Mouse (Mus musculus) midbrain, embryonic 11.5 days (tissue): Measurements from ENCODE around the gene Itpripl2. TPM values are rescaled to one million over a fixed set of nuclear protein-coding genes. Genes with fewer than 3 reads are reported as not detected.

Experiments
- ATAC-seq: fragments of 200-750 bp; cut with Nextera tagmentation; 2 replicates; pipeline ENCODE4 v1.8.0; 2017; ENCODE audit warnings: moderate TSS enrichment, moderate library complexity; ENCODE audit not compliant: low FRiP score
- DNase-seq: peaks from one replicate; pipeline ENCODE4 v3.0.0; 2015; ENCODE audit warnings: low spot score; ENCODE audit errors: missing footprints
- H3K27ac ChIP-seq: fragments of 300-500 bp; sonication (generic); 2 replicates; pipeline ENCODE4 v1.5.1; 2014; ENCODE audit warnings: low read depth, low read length
- H3K27me3 ChIP-seq: fragments of 300-500 bp; sonication (generic); 2 replicates; pipeline ENCODE4 v1.6.1; 2014; ENCODE audit warnings: mild to moderate bottlenecking, low read length, moderate library complexity, mixed read lengths; ENCODE audit not compliant: control insufficient read depth, insufficient read depth
- H3K36me3 ChIP-seq: fragments of 300-500 bp; sonication (generic); 2 replicates; pipeline ENCODE4 v1.6.1; 2014; ENCODE audit warnings: mild to moderate bottlenecking, low read length, moderate library complexity, mixed read lengths; ENCODE audit not compliant: control insufficient read depth, insufficient read depth
- H3K4me1 ChIP-seq: fragments of 300-500 bp; sonication (generic); 2 replicates; pipeline ENCODE4 v1.6.1; 2014; ENCODE audit warnings: low read length; ENCODE audit not compliant: control insufficient read depth, insufficient read depth
- H3K4me2 ChIP-seq: fragments of 300-500 bp; sonication (generic); 2 replicates; pipeline ENCODE4 v1.6.1; 2014; ENCODE audit warnings: mild to moderate bottlenecking, moderate library complexity
- H3K4me3 ChIP-seq: fragments of 300-500 bp; sonication (generic); 2 replicates; pipeline ENCODE4 v1.5.1; 2014; ENCODE audit warnings: low read depth, low read length
- H3K9ac ChIP-seq: fragments of 300-500 bp; sonication (generic); 2 replicates; pipeline ENCODE4 v1.6.1; 2014; ENCODE audit warnings: low read length
- H3K9me3 ChIP-seq: fragments of 300-500 bp; sonication (generic); 2 replicates; pipeline ENCODE4 v1.6.1; 2016; ENCODE audit warnings: low read length; ENCODE audit not compliant: control insufficient read depth
- WGBS: fragments of 180-500 bp; shearing (Covaris S2); extraction: QIAGEN DNeasy Blood & Tissue Kit; methylation state at CpG from one replicate; pipeline ENCODE4 v1.1.7; 2014; 5-methylcytosine and 5-hydroxymethylcytosine counted together
- polyA plus RNA-seq: library from polyadenylated mRNA; unstranded; fragments of >200 nt; fragmentation: Nextera tagmentation; extraction: Ambion mirVana; gene quantifications from 2 replicates; pipeline ENCODE4 v1.2.1, GENCODE M21; 2014

Gene Itpripl2
- 0.72 and 0.77 TPM in 2 replicates for polyA plus RNA-seq

DNA sequence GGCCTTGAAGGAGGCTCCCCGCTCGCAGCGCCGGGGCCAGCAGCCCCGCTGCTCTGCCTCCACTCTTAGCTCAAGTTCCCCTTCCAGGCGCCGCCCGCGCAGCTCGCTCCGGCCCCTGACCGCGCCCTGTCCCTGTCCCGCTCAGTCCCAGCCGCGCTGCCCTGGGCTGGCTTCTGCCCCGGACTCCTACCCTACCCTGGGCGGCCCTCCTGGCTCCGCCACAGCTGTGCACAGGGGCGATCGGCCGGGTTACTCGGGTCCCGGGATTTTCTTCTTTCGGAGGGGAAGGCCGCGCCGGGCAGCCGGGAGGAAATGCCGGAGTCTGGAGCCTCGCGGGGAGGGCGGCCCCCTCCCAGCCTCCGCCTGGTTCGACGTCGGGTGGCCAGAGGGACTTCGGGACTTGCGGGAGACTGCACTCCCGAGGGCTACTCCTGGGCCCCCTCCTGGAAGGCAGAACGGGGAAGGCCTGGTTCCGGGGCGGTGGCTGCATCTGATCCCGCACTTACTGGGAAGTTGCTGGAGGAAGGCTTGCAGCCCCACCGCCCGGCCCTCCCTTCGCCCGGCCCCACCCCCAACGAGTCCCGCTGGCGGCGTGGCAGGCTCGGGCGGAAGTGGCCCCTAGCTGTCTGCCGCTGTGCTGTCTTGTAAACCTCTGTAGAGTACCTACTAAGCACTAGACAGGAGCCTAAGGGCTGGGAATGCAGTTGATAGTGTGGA is at the start of gene Itpripl2:
Itpripl2 (minus strand) TSS at position 545 of the 717 bp plus-strand sequence.
- Histone ChIP-seq H3K4me1 (0 out of 2 replicates have a peak, but pooled peaks cover 4% of the 10 kb centered on the region), H3K9me3 (no peaks in the 10 kb centered on the region), H3K27me3 (peaks cover 34% of the 10 kb centered on the region), H3K27ac (no peak within 1 kb of the TSS), H3K4me3 (peak within 1 kb of the TSS; percentile 55), H3K4me2 (peak within 1 kb of the TSS; percentile 79), H3K9ac (peak within 1 kb of the TSS; percentile 83), H3K36me3 (no peaks in the 10 kb centered on the region)
- WGBS, result under 1% methylated on average over 55 of the region's 55 CpGs
- DNase-seq (peak; percentile 96), ATAC-seq (peak; percentile 88)

DNA sequence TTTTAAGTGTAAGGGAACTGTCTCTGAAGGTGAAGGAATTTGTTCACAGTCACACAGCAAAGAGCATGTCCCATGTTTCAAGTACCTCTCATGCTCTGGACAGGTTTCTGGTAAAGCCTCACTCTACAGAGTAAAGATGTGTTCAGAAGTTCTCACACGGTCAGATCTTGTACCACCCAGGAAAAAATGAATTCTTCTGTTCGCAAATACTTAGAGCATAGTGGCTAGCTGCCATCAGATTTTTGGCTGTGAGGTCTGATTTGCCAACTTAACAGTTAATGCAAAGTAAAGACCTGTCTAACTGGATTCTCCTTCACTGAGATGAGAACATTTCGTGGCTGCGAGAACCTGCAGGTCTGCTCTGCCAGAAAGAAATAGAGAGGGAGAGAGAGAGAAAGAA is 43.3 kb upstream of the Itpripl2 start:
- Histone ChIP-seq H3K9me3 (no peaks in the 10 kb centered on the region), H3K4me1 (peaks cover 4% of the 10 kb centered on the region; the same call in 1 of the 2 replicates), H3K27ac (no peak overlapping the region), H3K27me3 (no peaks in the 10 kb centered on the region), H3K9ac (no peak overlapping the region), H3K4me3 (no peak overlapping the region), H3K4me2 (no peak overlapping the region), H3K36me3 (no peaks in the 10 kb centered on the region)
- ATAC-seq (no peak), DNase-seq (no peak)
- WGBS, result 81% methylated on average over 4 of the region's 4 CpGs

DNA sequence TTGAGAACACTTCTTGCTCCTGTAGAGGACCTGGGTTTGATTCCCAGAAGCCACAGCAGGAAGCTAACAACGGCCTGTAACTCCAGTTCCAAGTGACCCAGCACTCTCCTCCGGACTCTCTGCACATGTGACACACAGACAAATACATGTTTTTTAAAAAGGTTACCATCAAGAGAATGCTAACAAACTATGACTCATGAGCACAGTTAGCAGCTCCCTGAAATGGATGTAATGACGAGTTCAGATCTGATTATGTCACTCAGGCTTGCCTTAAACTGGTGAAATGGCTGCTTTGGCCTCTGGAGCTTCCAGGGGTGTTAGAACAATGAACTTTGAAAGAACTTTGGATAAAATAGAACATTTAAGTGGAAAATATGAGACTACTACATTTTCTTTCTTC is 42.6 kb upstream of the Itpripl2 start:
- Histone ChIP-seq H3K4me3 (no peak overlapping the region), H3K27ac (no peak overlapping the region), H3K9ac (no peak overlapping the region), H3K9me3 (no peaks in the 10 kb centered on the region), H3K27me3 (no peaks in the 10 kb centered on the region), H3K4me2 (no peak overlapping the region), H3K4me1 (peaks cover 4% of the 10 kb centered on the region; the same call in 1 of the 2 replicates), H3K36me3 (no peaks in the 10 kb centered on the region)
- DNase-seq (no peak), ATAC-seq (no peak)
- 79% methylated on average over 3 of the region's 3 CpGs for WGBS

DNA sequence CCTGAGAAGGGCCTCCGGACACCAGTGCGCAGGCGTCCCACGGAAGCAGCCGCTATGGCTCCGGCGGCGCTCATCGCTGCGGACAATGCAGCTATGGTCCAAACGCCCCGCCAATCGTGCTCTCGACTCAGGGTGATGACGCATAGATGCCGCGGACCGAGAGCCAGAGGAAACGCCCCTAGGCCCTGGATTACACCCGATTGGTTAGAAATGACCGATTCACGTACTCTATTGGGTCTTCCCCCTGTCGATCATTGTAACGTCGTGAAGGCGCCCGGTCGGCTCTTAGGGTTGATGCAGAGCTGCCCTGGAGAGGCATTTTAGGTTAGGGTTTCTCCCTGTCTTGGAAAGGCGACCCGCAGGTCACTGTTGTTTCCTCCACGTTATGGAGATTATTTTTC is 41.4 kb upstream of the Itpripl2 start, which contains the start of gene Coq7:
Coq7 (minus strand) TSS at position 179 of the 401 bp plus-strand sequence.
- peak within 1 kb of the TSS; percentile 96 for H3K27ac ChIP-seq
- H3K4me1 ChIP-seq, result peaks cover 4% of the 10 kb centered on the region; the same call in 1 of the 2 replicates
- under 1% methylated on average over 31 of the region's 31 CpGs for WGBS
- ATAC-seq (peak; percentile 100), DNase-seq (peak; percentile 100)
- H3K9ac ChIP-seq, result peak within 1 kb of the TSS; percentile 86
- peak within 1 kb of the TSS; percentile 60 for H3K4me2 ChIP-seq
- no peaks in the 10 kb centered on the region for H3K9me3 ChIP-seq
- peak within 1 kb of the TSS; percentile 69 for H3K4me3 ChIP-seq
- H3K27me3 ChIP-seq, result no peaks in the 10 kb centered on the region
- no peaks in the 10 kb centered on the region for H3K36me3 ChIP-seq

DNA sequence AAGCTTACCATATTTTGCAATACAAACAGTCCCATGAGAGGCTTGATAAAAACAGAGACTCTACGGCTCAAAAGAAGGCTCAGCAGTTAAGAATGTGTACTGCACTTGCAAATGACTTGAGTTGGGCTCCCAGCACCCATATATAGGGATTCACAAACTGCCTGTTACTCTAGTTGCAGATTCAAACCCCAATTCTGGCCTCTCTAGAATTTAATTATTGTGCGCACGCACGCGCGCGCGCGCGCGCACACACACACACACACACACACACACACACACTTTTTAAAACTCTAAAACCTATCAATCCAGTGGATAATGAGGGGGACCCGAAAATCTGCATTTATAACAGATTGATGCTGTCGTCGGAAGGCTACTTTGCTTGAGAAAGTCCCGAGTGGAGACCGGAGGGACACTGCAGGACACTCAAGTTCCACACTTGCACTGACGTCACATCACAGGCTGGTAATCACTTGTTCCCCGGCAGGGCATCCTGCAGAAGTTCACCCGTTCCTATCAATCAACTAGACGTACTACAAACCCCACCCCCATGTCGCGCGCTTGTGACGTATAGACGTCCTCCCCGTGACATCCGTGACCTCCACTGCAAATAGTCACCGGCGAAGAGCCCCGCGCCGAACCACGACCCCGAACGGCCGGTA is 40.9 kb upstream of the Itpripl2 start:
- Histone ChIP-seq H3K27me3 (no peaks in the 10 kb centered on the region), H3K36me3 (no peaks in the 10 kb centered on the region), H3K9ac (peak overlapping the region; percentile 86), H3K9me3 (no peaks in the 10 kb centered on the region), H3K4me3 (peak overlapping the region; percentile 69), H3K27ac (peak overlapping the region; percentile 96), H3K4me1 (peaks cover 4% of the 10 kb centered on the region; the same call in 1 of the 2 replicates), H3K4me2 (peak overlapping the region; percentile 59)
- 1% methylated on average over 36 of the region's 36 CpGs for whole genome bisulfite sequencing
- ATAC-seq (peak; percentile 96), DNase-seq (no peak)

DNA sequence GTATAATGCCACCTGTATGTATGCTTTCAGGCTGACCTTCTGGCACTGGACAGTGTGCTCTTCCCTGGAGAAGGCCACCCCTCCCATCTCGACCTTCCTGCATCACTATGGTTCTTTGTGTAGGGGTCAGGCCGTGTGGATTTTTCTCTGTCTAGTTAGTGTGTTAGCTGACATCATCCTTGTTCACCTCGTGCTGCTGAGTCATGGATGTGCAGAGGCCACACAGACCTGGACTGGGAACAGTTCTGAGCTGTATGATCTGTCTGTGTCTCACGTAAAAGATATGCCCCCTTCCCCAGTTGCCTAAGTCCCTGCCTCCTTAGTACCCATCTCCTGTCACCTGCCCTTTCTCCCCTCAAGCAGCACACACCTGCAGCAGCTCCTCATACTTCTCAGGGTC is 35.2 kb upstream of the Itpripl2 start:
- Histone ChIP-seq H3K36me3 (peaks cover 8% of the 10 kb centered on the region; the same call in 1 of the 2 replicates), H3K4me3 (no peak overlapping the region), H3K27ac (no peak overlapping the region), H3K4me1 (peaks cover under 1% of the 10 kb centered on the region; the same call in 1 of the 2 replicates), H3K9me3 (no peaks in the 10 kb centered on the region), H3K4me2 (no peak overlapping the region), H3K27me3 (no peaks in the 10 kb centered on the region), H3K9ac (no peak overlapping the region)
- 91% methylated on average over 4 of the region's 4 CpGs for WGBS
- no peak for DNase-seq
- ATAC-seq, result no peak

DNA sequence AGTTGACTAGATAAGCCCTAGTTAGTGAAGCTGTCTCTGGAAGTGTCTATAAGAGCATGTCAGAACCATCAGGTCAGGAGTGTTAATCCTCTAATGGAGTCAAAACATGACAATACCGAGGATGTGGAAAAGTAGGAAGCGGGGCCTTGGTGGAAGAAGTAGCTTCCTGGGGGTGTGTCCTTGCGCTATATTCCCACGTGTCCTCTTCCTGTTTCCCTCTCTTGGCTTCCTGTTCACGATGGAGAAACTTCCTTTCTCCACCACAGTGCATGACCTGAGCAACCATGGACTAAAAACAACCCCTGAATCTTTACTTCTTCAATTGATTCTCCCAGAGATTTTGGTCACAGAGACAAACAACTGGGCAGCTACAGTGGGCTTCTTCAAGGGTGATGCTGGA is 30.3 kb upstream of the Itpripl2 start:
- 82% methylated on average over 5 of the region's 5 CpGs for WGBS
- no peak overlapping the region for H3K27ac ChIP-seq
- DNase-seq (no peak), ATAC-seq (no peak)
- H3K36me3 ChIP-seq, result peaks cover 8% of the 10 kb centered on the region; the same call in 1 of the 2 replicates
- no peak overlapping the region for H3K4me2 ChIP-seq
- H3K27me3 ChIP-seq, result no peaks in the 10 kb centered on the region
- no peak overlapping the region for H3K9ac ChIP-seq
- no peaks in the 10 kb centered on the region for H3K9me3 ChIP-seq
- H3K4me3 ChIP-seq, result no peak overlapping the region
- no peaks in the 10 kb centered on the region for H3K4me1 ChIP-seq

DNA sequence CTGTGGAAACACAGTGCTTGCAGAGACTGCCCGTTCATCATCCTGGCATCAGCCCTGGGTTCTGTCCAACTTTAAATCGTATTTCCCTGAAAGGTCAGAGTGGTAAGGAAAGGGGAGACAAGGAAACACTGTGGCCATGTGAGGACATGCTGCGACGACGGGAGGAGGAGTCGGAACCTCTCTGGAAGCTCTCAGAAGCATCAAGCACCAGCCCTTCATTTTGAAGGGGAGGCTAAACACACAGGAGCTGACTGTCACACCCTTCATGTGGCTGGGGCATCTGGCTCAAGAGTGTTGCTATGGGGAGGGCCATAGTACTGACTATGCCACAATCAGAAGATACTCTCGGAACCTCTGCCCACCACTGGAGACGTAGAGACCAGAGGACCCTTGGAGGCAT is 27.9 kb upstream of the Itpripl2 start:
- no peak overlapping the region for H3K4me2 ChIP-seq
- whole genome bisulfite sequencing, result 87% methylated on average over 8 of the region's 8 CpGs
- H3K4me3 ChIP-seq, result no peak overlapping the region
- H3K4me1 ChIP-seq, result no peaks in the 10 kb centered on the region
- H3K9me3 ChIP-seq, result no peaks in the 10 kb centered on the region
- ATAC-seq (no peak), DNase-seq (no peak)
- 0 out of 2 replicates have a peak, but pooled peaks cover 2% of the 10 kb centered on the region for H3K36me3 ChIP-seq
- H3K27me3 ChIP-seq, result no peaks in the 10 kb centered on the region
- H3K9ac ChIP-seq, result no peak overlapping the region
- no peak overlapping the region for H3K27ac ChIP-seq

DNA sequence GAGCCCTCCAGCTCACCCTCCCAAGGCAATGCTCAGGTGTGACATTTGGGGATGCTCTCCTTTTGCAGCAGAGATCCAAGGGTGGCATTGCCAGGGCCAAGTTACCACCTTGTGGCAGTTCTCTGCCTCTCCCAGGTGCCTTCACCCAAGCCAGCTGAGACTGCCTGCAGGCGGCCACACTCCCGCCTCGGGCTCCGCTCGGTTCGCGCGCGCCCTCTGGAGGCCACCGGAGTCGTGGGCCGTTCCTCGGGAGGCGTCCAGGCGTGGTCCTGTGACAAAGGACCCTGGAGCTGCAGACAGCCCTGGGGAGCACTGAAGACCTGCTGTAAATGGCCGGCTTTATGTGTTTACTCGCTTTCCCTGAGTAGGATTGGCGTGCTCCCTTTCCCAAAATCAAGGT is 26.9 kb upstream of the Itpripl2 start:
- Histone ChIP-seq H3K36me3 (0 out of 2 replicates have a peak, but pooled peaks cover 2% of the 10 kb centered on the region), H3K27ac (no peak overlapping the region), H3K4me2 (no peak overlapping the region), H3K9me3 (no peaks in the 10 kb centered on the region), H3K4me3 (no peak overlapping the region), H3K27me3 (no peaks in the 10 kb centered on the region), H3K4me1 (no peaks in the 10 kb centered on the region), H3K9ac (no peak overlapping the region)
- ATAC-seq, result peak; percentile 88
- DNase-seq, result peak; percentile 98
- WGBS, result 2% methylated on average over 18 of the region's 18 CpGs
